Mouse (Mus musculus) adrenal gland, postnatal 14 days (tissue): ENCODE data around the gene Zmpste24. TPM values are rescaled to one million over a fixed set of nuclear protein-coding genes. Genes with fewer than 3 reads are reported as not detected.

ENCODE experiments used
- DNase-seq: peaks from one replicate; pipeline ENCODE4 v3.0.0; 2021; ENCODE audit warnings: mixed read lengths
- total RNA-seq: library from RNA; stranded (reverse); gene quantifications from 2 replicates; pipeline ENCODE4 v1.2.3, GENCODE M21; 2021

Gene Zmpste24
- total RNA-seq, 1 experiment from 2014 or later = 36.9 TPM

DNA sequence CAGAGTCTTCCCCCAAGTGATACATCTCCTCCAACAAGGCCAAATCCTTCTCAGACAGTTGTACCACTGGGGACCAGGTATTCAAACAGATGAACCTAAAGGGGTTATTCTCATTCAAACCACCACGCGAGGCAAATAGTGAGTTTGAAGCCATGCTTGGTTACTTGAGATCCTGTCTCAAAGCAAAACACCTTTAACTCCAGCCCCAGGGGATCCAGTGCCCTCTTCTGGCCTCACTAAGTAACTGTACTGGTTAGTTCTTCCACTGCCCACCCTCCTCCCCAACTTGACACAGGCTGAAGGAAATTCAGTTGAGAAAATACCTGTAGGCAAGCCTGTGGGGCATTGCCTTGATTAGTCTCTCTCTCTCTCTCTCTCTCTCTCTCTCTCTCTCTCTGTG lies 65.0 kb downstream of the Zmpste24 start:
- no peak for DNase-seq

DNA sequence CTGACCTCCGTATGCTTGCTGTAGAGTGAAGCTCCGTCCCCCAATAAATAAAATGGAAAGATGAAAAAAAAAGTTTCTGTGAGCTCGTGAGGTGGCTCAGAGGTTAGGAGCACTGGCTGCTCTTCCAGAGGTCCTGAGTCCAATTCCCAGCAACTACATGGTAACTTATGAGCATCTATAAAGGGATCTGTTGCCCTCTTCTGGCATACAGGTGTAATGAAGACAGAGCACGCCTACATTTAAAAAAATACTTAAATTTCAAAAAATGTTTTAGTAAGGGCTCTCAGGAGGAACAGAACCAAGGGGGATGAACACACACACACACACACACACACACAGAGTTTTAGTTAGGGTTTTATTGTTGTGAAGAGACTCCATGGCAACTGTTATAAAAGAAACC lies 66.6 kb downstream of the Zmpste24 start:
- DNase-seq = no peak

DNA sequence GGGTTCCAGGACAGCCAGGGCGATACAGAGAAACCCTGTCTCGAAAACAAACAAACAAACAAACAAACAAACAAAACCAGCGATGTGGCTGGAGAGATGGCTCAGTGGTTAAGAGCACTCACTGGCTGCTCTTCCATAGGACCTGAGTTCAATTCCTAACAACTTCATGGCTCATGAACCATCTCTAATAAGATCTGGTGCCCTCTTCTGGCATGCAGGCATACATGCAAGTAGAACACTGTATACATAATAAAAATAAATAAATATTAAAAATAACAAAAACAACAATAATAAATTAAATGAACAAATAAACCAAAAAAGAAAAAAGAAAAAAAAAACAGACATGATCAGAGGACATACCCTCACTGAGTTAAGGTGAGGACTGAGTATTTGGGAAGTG lies 68.4 kb downstream of the Zmpste24 start:
- no peak for DNase-seq

DNA sequence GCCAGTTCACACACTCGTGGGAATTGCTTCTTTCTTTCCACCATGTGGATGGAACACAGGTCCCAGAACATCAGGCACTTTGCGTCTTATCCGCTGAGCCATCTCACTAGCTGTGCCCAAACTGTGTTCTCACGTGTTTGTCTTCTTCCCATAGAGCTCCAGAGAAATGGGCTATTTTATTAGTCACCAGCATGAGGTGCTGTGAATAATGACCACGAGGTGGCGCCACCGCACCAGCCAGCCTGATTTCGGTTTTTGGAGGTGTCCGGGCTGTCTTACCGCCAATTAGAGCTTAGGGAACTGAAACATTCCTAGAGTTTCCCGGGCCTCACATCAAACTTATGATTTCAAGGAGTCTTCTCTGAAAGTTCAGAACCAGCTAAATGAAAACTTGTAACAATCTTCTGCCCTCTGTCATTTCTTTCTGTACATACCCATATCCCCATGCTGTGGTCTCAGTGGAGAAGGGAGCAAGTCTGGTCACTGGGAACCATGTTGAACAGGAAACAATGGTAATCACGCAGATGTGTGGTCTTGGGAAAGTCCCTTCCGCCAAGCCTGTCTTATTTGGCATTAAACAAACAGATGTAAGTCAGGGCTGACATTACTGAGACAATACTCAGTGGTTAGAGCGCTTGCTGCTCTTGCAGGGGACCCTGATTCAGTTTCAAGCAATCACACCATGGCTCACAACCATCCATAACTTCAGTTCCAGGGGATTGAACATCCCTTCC lies 69.2 kb downstream of the Zmpste24 start:
- DNase-seq = peak; percentile 77

DNA sequence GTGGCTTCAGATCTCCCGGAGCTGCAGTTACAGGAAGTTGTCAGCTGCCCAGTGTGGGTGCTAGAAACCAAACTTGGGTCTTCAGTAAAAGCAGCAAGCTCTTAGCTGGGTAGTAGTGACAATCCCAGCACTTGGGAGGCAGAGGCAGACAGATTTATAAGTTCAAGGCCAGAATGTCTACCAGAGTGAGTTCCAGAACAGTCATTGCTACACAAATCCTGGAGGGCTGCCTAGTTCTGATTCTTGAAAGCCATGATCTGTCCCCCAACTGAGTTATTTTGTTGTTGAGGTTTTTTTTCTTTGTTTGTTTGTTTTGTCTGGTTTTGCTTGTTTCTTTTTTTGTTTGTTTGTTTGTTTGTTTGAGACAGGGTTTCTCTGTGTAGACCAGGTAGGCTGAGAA lies 69.9 kb downstream of the Zmpste24 start:
- peak; percentile 30 for DNase-seq

DNA sequence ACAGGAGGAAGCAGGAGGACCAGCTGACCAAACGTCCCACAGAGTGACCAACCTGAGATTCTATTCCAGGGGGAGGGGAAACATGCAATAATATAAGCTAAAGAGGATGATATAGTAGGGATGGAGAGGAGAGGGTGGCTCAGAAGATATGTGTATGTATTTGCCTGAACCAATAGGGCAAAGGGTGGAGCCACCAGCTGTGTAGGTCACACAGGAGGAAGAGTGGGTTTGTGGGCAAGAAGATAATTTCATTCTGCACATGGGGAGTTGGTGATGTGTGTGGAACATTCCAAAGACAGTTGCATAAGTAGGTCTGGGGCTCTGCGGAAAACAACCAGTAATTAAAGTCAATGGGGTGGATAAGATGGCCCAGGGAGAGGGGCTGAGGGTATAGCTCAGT lies 72.4 kb downstream of the Zmpste24 start:
- no peak for DNase-seq

DNA sequence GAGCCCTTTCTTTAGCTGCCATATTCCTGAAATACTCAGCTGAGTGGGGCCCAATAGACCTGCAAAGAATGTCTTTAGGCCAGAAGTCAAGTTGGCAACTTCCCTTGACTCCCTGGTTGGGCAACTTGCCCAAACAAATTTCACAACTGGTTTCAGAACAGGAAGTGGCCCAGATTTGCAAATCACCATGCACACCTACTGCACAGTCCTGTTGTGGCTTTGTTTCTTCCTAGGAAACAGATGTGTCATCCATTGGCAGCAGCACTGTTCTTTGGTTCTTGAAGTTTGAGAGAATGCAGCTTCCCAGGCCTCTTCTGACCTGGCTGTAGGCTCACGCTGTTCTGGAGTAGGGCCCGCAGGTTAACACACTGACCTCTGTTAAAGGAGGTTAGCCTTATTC lies 74.1 kb downstream of the Zmpste24 start:
- DNase-seq = peak; percentile 77

DNA sequence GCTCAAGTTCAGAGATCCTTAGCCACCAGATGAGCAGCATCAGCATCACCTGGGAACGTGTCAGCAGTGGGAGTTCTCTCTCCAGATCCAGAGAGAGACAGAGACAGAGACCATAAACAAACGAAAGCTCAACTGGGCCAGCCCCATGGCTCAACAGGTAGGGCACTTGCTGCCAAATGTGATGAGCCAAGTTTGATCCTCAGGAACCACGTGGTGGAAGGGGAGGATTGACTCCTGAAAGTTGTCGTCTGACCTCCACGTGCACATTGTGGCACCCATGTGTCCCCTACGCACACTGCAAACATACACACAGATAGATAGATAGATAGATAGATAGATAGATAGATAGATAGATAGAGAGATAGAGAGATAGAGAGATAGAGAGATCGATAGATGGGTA lies 74.6 kb downstream of the Zmpste24 start:
- no peak for DNase-seq

DNA sequence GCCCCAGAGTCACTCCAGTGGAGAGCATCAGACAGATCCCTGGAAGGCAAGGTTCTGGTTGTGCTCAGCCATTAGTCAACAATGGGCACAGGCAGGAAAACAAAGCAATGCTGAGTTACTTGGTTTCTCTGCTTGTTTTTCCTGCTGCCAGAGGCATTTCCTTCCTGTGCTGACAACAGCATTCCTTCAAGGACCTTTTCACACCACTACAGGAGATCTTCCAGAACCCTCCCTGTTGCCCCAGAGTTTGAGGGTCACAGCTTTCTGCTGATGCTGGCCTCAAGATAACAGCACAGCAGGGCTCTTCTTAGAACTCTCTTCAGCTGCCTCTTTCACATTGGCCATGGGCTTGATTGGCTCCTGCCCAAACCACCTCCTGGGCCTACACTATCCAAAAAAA lies 76.1 kb downstream of the Zmpste24 start:
- peak; percentile 30 for DNase-seq

DNA sequence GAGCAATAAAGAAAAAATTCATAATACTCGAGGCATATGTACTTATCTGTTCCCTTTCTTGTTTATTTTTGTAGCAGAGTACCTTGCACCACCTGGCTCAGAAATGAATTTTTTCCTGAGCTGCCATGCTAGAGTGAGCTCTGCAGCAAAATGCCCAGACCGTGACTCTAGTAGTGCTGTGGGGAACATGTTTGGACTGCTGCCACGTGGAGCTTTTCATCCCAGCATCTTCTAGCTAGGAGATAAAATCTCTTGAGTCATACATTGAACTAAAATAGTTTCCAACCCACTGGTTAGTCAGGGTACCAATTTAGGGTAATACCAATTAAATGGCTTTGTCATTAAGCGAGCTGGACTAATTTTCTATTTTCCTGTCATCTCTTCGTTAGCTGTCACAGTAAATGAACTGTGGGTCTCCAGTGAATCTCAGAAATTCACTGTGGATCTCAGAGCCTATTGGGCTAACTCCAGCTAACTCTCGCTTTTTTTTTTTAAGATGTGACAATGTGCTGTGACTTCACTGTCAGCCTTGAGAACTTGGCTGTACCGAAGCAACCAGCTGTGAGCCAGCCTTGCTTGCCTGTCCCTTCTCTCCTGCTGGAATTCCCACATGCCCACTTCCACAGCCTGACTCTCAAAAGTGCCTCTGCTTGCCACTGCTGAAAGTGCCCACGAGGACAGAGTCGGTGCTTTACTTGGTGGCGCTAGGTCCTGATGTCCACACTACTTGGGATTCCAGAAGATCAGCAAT lies 77.8 kb downstream of the Zmpste24 start:
- no peak for DNase-seq

DNA sequence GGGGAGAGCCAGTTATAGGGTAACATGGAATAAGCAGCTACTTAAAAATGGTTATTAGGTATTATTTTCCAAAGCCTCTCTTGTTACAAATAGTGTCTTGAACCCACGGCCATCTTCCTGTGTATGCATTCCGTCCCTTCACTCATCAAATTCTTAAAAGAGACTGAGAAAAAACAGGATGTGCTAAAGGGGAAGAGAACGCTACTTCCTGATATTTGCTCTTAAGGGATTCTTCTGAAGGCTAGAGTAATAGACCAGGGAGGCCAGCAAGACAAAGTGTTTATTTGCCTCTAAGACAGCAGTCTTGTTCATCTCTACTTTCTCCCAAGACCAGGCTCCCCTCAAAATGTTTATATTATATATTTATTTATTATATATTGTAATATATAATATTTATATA lies 79.8 kb downstream of the Zmpste24 start:
- no peak for DNase-seq

DNA sequence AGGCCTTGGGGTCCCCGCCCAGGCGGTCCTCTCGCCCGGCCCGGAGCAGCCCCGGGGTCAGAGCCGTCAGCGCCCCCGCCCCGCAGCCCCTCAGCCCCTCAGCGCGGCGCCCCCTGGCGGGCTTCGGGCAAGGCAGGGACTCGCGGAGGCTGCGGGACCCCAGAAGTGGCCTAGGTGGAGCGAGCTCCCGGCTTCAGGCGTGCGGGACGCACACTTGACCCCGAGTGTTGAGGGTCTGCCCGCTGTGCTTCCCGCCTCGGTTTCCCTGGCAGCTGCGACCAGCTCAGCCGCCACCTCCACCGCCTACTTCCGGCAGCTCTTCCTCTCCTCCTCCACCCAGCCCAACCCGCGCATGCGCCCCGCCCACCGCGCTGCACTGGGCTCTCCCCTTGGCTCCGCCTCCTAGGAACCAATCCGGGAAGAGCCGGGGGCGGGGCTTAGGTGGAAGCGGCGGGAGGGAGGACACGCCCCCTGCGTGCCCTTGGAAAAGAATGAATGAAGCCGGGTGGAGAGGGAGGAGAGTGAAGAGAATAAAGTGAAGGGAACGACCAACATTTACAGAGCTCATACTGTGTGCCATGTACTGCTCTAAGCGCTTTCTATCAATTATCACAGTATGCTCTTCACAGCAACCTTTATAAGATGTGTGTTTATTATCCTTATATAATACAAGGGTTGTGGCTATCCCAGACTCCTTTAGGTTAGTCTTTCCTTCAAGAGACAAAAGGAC lies 80.9 kb downstream of the Zmpste24 start, which contains the start of gene Smap2:
Gene Smap2, minus strand, starts transcription at position 320 of the 730 bp plus-strand sequence.
- DNase-seq = peak; percentile 100

DNA sequence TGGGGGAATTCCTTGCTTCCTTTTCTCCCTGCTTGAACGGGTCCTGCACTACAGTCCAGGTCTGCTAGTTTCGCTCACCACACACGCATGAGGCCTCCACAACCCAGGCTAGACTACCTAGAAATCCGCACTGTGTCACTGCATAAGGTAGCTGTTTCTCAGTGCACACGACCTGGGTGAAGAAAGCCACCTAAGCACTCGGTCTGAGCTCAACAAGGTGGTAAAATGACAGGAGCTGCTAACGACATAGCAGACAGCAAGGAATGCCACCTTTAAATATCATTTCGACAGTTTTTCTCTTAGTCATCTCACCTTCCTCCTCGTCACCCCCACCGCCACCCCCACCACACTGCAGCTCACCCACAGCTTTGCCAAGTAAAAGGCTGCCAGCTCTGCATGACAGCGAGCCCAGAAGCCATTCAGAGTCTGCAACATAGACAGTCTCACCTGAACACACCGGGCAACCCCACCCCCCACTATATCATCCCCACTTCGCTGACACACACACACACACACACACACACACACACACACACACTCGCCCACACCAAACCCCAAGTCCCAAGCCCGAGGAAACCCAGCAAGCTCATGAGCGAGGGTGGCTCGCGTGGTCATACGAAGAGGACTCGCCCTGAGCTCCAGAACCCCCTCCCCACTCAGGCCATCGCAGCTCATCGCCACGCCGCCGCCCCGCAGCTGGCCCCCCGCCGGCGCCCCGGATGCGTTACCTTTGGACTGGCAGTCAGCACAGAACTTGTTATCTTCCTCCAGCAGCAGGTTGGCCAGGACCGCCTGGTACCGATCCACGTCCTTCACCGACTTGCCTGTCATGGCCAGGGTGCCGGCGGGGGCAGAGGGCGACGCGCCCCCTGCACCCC lies 81.8 kb downstream of the Zmpste24 start:
- peak; percentile 37 for DNase-seq

DNA sequence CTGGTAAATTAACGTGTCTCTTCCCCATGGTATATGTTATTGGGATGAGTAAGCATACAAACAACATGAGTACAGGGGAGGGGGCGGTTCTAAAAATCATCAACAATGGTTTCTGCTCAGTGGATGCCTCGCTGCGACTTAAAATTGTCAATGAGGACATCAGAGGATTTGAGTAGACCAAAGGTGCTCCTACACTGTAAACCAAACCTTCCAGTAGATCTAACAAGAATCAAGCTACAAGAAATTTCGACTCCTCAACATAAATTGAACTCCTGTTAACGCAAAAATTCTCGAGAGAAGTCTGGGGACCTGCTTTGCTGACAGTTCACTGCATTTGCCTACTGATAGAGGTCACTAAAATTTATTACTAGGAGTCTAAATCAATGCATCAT lies 82.8 kb downstream of the Zmpste24 start:
- no peak for DNase-seq

DNA sequence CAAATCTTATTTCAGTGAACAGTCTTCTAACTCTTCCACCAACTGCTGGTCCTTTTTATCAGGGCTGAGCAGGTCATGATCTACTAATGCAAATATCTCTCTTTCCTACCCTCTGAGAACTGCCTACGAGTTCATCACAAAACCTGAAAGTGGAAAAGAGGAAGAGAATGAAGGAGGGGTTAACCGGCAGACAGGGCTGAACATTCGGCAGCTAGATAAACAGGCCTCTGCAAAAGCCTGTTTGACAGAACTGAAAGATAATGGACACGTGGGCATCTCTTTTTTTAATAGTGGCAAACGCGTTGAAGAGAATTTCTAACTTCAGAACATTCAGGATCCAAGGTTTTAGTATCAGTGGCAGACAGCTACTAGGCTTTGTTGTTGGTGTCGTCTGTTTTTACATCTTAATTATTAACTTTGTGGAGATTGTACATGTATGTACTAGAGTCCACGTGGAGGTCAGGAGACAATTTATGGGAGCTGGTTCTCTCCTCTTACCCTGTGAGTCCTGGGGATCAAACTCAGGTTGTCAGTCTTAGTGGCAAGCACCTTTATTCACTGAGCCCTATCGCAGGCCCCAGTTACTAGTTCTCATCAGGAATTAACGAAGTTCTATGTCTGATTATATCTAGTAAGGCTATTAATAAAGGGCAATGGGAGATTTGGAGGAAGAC lies 83.3 kb downstream of the Zmpste24 start:
- DNase-seq = no peak

DNA sequence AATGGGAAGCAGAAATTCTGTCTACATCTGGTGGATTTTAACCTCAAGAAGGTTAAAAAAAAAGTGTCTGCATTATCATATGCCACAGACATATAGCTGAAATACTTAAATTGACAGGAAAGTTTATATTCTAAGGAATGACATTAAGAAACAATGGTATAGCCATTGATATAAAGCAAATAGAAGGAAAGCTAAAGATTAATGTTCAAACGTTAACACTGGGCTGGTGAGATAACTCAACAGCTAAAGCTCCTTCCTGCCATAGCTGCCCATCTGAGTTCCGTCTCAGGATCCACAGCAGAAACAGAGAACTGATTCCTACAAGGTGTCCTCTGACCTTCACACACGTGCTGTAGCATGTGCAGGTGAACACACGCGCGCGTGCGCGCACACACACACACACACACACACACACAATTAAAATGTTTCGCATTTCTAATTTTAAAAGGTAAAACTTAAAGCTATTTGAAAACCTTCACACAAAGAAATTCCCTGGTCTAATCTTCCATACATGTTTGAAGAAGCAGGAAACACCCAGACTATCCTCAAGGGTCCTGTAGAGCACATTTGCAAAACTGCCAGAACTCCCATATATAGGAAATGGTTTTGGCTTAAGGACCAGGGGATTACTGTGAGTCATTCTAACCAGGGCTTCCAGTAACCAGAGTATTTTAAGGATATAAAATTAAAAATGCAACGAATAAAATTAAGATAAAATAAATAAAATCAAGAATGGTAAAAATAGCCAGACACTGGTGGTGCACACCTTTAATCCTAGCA lies 87.1 kb downstream of the Zmpste24 start:
- DNase-seq = no peak
